In the genomic region with DNA sequence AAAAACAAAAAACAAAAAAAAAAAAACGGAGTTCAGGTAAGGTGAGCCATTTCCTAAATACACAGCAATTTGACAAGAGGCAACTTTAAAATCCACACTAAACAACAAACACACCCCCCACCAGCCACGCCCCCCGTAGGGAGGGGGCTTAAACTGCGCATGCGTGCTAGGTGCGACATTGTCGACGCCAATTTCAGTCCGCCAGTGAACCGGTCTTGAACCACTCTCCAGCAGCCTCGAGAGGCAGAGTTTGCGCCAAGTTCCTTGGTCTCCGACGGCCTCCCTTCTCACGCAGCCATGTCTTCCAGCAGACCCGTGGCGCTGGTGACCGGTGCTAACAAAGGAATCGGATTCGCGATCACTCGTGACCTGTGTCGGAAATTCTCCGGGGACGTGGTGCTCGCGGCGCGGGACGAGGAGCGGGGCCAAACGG, we compare ENCODE assay signal across 8 mouse cellular contexts. TPM values are rescaled to one million over a fixed set of nuclear protein-coding genes. Genes with fewer than 3 reads are reported as not detected.
DNase-seq lines count a peak whose midpoint lies in the region; ATAC-seq and TF ChIP-seq lines count a peak whose summit lies in the region.

No protein-coding gene starts in this region.

- H3K4me3 ChIP-seq in heart, embryonic 14.5 days (ENCODE audit: control insufficient read depth in 1 of 2, insufficient read depth in 1 of 2, low read depth in 1 of 2, low read length in 2 of 2) = peak overlapping the region; percentile 69 to 80
- H3K4me3 ChIP-seq in liver, embryonic 13.5 days (replicated peaks) = peak overlapping the region; percentile 70
- peak overlapping the region; percentile 58 for H3K4me3 ChIP-seq in stomach, embryonic 14.5 days (ENCODE audit: low read depth, low read length)

- peaks cover 11% of the 10 kb centered on the region for H3K36me3 ChIP-seq in heart, embryonic 14.5 days (ENCODE audit: control insufficient read depth, insufficient read depth, low read length)
- peaks cover 5% of the 10 kb centered on the region; the same call in 1 of the 2 replicates for H3K36me3 ChIP-seq in liver, embryonic 13.5 days
- H3K36me3 ChIP-seq in stomach, embryonic 14.5 days (ENCODE audit: control insufficient read depth, insufficient read depth, low read length) = peaks cover 6% of the 10 kb centered on the region

- peak; percentile 21; the same call in 1 of the 2 replicates for TF ChIP-seq POLR2A in brain, embryonic 14.5 days (IDR thresholded peaks at IDR 0.05; ENCODE audit: borderline replicate concordance, extremely low read depth, insufficient read depth, insufficient read length, poor library complexity, severe bottlenecking)

- peak overlapping the region; percentile 66 to 77 for H3K27ac ChIP-seq in heart, embryonic 14.5 days (replicated peaks in 1 of 2; ENCODE audit: control insufficient read depth in 1 of 2, insufficient read depth in 1 of 2, low read depth in 2 of 2, low read length in 2 of 2)
- H3K27ac ChIP-seq in liver, embryonic 13.5 days = peak overlapping the region; percentile 24; the same call in 1 of the 2 replicates
- peak overlapping the region; percentile 49 for H3K27ac ChIP-seq in stomach, embryonic 14.5 days (ENCODE audit: low read length)

- peaks cover 6 to 10% of the 10 kb centered on the region in 2 experiments for H3K4me1 ChIP-seq in heart, embryonic 14.5 days (ENCODE audit: control insufficient read depth in 2 of 2, insufficient read depth in 2 of 2, low read length in 2 of 2)
- peaks cover 34% of the 10 kb centered on the region for H3K4me1 ChIP-seq in liver, embryonic 13.5 days (replicated peaks)
- H3K4me1 ChIP-seq in stomach, embryonic 14.5 days (ENCODE audit: control insufficient read depth, insufficient read depth, low read length) = peaks cover 3% of the 10 kb centered on the region; the same call in 1 of the 2 replicates

- no peaks in the 10 kb centered on the region for H3K27me3 ChIP-seq in heart, embryonic 14.5 days (ENCODE audit: control insufficient read depth, insufficient read depth, low read length)
- peaks cover 12% of the 10 kb centered on the region for H3K27me3 ChIP-seq in liver, embryonic 13.5 days
- no peaks in the 10 kb centered on the region for H3K27me3 ChIP-seq in stomach, embryonic 14.5 days (ENCODE audit: control insufficient read depth, insufficient read depth, low read length)

- WGBS in heart, embryonic 14.5 days = under 1% methylated on average over 32 of the region's 32 CpGs
- WGBS in liver, embryonic 13.5 days (ENCODE audit: insufficient replicate concordance) = under 1% methylated on average over 32 of the region's 32 CpGs
- under 1% methylated on average over 32 of the region's 32 CpGs for WGBS in stomach, embryonic 14.5 days

- H3K9ac ChIP-seq in heart, embryonic 14.5 days (ENCODE audit: low read length) = peak overlapping the region; percentile 86
- H3K9ac ChIP-seq in liver, embryonic 13.5 days = peak overlapping the region; percentile 79
- peak overlapping the region; percentile 60 for H3K9ac ChIP-seq in stomach, embryonic 14.5 days (replicated peaks; ENCODE audit: low read depth, low read length)

- peak; percentile 68 for ATAC-seq in erythroid progenitor cell, adult 5-6 weeks (replicated peaks; ENCODE audit: low FRiP score, poor library complexity, severe bottlenecking)
- peak; percentile 36; the same call in 1 of the 2 replicates for ATAC-seq in heart, embryonic 14.5 days (ENCODE audit: insufficient number of reproducible peaks, insufficient read depth, low FRiP score, low read depth)
- ATAC-seq in liver, embryonic 13.5 days (ENCODE audit: low read depth) = peak; percentile 35; the same call in 1 of the 2 replicates
- peak; percentile 31 for ATAC-seq in stomach, embryonic 14.5 days (ENCODE audit: insufficient number of reproducible peaks, insufficient read depth, low FRiP score, low read depth)

- TF ChIP-seq CTCF in brain, embryonic 14.5 days (IDR thresholded peaks at IDR 0.05; ENCODE audit: borderline replicate concordance, extremely low read depth, insufficient read depth, insufficient read length) = no peak

- peak; percentile 91 for DNase-seq in CD4-positive helper T cell, adult 2 months (ENCODE audit: low read depth, low spot score)
- DNase-seq in brain, embryonic 14.5 days (ENCODE audit: low read depth) = peak; percentile 95
- DNase-seq in kidney, postnatal 10 days = peak; percentile 91
- DNase-seq in liver, embryonic 13.5 days = peak; percentile 83
- peak; percentile 86 to 91 for DNase-seq in natural killer cell, adult 2 months (ENCODE audit: low spot score in 2 of 2)

- H3K4me2 ChIP-seq in heart, embryonic 14.5 days (ENCODE audit: low read length) = peak overlapping the region; percentile 90
- H3K4me2 ChIP-seq in liver, embryonic 13.5 days = peak overlapping the region; percentile 95
- peak overlapping the region; percentile 76 for H3K4me2 ChIP-seq in stomach, embryonic 14.5 days (replicated peaks; ENCODE audit: low read depth, low read length)

- H3K9me3 ChIP-seq in heart, embryonic 14.5 days (ENCODE audit: control insufficient read depth, low read length) = no peaks in the 10 kb centered on the region
- H3K9me3 ChIP-seq in liver, embryonic 13.5 days (replicated peaks) = no peaks in the 10 kb centered on the region
- no peaks in the 10 kb centered on the region for H3K9me3 ChIP-seq in stomach, embryonic 14.5 days (ENCODE audit: control insufficient read depth, low read depth, low read length)

RNA-seq across cellular contexts. Expression of a gene that starts 2.0 kb away (rescaled TPM):
- polyA plus RNA-seq in brain, embryonic 14.5 days (2012; rRNA removed) = 159 and 202 TPM in 2 replicates
- 15.1 and 22.2 TPM in 2 replicates for total RNA-seq in erythroid progenitor cell, adult 5-6 weeks (2015; ENCODE audit: low replicate concordance)
- 15.9 and 24.0 TPM in 2 replicates for total RNA-seq in erythroid progenitor cell, adult 5-6 weeks (2017; ENCODE audit: low replicate concordance)
- 56.2 and 60.9 TPM in 2 replicates for polyA plus RNA-seq in heart, embryonic 14.5 days (2014; fragmentation: Nextera tagmentation; extraction: Ambion mirVana)
- 22.9 and 26.1 TPM in 2 replicates for polyA plus RNA-seq in liver, embryonic 13.5 days (2015; fragmentation: Nextera tagmentation; extraction: Ambion mirVana)
- 89.9 and 95.9 TPM in 2 replicates for polyA plus RNA-seq in stomach, embryonic 14.5 days (2014; fragmentation: Nextera tagmentation; extraction: Ambion mirVana)

RNA-seq across cellular contexts. Expression of a gene that starts 3.8 kb away (rescaled TPM):
- 18.2 and 20.4 TPM in 2 replicates for polyA plus RNA-seq in brain, embryonic 14.5 days (2012; rRNA removed)
- total RNA-seq in erythroid progenitor cell, adult 5-6 weeks (2015; ENCODE audit: low replicate concordance) = 27.7 and 32.8 TPM in 2 replicates
- total RNA-seq in erythroid progenitor cell, adult 5-6 weeks (2017; ENCODE audit: low replicate concordance) = 5.9 and 8.1 TPM in 2 replicates
- polyA plus RNA-seq in heart, embryonic 14.5 days (2014; fragmentation: Nextera tagmentation; extraction: Ambion mirVana) = 4.0 and 6.0 TPM in 2 replicates
- polyA plus RNA-seq in liver, embryonic 13.5 days (2015; fragmentation: Nextera tagmentation; extraction: Ambion mirVana) = 6.0 and 7.0 TPM in 2 replicates
- polyA plus RNA-seq in stomach, embryonic 14.5 days (2014; fragmentation: Nextera tagmentation; extraction: Ambion mirVana) = 11.5 and 14.3 TPM in 2 replicates

RNA-seq across cellular contexts. Expression of a gene that starts 20.2 kb away (rescaled TPM):
- polyA plus RNA-seq in brain, embryonic 14.5 days (2012; rRNA removed) = 0.08 and 0.10 TPM in 2 replicates
- total RNA-seq in erythroid progenitor cell, adult 5-6 weeks (2015; ENCODE audit: low replicate concordance) = not detected in 2 replicates
- not detected in 2 replicates for total RNA-seq in erythroid progenitor cell, adult 5-6 weeks (2017; ENCODE audit: low replicate concordance)
- not detected in 2 replicates for polyA plus RNA-seq in heart, embryonic 14.5 days (2014; fragmentation: Nextera tagmentation; extraction: Ambion mirVana)
- not detected in 2 replicates for polyA plus RNA-seq in liver, embryonic 13.5 days (2015; fragmentation: Nextera tagmentation; extraction: Ambion mirVana)
- polyA plus RNA-seq in stomach, embryonic 14.5 days (2014; fragmentation: Nextera tagmentation; extraction: Ambion mirVana) = not detected in 2 replicates

Comparison
In these comparisons a context has a peak if more than half of its experiments do, and no peak if none do; other contexts are left out.
1. Peak in every context shown above with its lines: DNase-seq, ATAC-seq, H3K4me3 ChIP-seq and H3K27ac ChIP-seq.